Mouse (Mus musculus) right cerebral cortex, adult 18-20 months (tissue): ENCODE results near the gene 5330417H12Rik.

ENCODE experiments used
- DNase-seq: peaks from one replicate; pipeline ENCODE4 v3.0.0; 2022; ENCODE audit warnings: mixed read lengths

5330417H12Rik gene

DNA sequence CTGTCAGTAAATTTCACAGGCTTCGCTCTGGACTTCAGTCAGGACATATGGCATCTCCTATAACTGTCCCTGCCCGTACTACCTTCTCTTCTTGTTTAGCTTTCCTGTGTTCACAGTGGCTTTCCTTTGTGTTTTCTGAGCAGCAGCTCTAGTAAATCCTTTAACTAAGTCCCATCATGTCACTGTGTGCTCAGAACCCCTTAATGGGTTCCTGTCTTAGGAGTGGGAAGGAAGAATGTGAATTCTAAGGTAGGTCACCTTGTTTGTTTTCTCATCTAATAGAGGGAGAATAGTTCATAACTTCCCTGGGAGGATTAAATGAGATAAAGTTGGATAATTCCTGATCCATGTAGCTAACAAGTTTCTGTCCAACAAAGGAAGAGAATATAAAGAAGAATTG, at the start of gene 5330417H12Rik:
Gene 5330417H12Rik, minus strand, starts transcription at position 101 of the 400 bp plus-strand sequence.
- DNase-seq: no peak

DNA sequence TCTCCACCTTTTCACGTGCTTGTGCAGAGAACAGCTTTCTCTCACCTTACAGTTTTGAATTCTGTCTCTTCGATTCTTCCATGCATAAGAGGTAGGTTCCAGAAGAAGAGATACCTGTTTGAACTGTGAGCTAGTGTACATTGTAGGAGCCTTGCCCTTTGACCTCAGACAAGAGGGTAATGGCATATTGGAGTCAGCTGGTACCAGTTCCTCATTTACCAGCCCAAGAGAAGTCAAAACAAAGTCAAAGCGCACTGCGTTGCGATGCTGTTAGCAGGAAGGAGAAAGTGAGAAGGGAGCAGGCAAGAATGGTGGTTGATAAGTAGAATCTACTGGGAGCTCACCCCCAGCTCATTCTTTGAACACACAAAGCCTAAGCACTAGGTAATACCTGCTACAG, 43.6 kb upstream of the 5330417H12Rik start:
- DNase-seq: no peak

- no peak for DNase-seq
Measured at GRCm38 (mm10) chr7:107666262-107666902, 41.4 kb upstream of the 5330417H12Rik start.

DNA sequence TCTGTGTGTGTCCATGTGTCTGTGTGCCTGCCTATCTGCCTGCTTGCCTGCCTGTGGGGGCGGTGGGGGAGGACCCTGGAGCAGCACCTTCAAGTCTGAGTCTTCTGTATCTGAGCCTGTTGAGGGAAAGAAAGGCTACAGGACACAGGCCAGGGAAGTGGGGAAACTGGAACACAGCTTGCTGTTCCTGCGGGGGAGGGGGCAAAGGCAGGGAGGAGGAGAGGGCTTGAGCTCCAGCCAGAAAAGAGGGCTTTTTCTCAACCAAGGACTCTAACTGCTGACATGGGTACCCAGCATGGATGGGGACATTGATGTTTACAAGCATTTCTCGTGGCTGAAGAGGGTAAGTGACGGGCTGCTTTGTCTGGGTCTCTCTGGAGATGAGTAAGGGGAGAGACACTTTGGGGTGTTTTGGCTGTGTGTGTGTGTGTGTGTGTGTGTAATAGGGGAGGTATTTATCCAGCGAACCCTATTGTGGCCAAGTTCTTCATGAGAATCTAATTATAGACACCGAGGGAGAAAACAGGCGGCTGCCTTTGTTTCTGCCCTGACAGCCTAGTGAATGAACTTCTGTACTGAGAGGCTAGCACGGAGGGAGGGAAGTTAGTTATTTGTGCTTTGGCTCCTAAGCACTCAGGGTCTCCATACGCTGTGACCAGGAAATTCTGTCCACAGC, 40.8 kb upstream of the 5330417H12Rik start:
- peak; percentile 56 for DNase-seq

DNA sequence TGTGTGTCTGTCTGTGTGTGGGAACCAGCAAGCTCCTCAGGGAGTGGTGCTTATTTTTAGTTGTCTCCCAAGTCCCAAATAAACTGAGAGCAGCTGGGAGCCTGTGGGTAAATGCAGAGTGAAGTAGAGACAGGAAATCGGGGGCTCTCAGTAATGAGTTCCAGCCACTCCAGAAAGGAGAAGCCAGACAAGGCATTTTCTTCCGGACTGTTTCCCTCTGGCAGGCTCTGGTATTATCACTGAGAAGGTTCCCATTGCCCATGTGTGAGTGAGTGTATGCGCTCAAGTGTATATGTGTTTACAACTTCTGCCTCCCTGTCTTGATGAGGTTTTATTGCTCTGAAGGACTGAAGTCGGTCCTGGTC, 40.2 kb upstream of the 5330417H12Rik start:
- DNase-seq: peak; percentile 39

DNA sequence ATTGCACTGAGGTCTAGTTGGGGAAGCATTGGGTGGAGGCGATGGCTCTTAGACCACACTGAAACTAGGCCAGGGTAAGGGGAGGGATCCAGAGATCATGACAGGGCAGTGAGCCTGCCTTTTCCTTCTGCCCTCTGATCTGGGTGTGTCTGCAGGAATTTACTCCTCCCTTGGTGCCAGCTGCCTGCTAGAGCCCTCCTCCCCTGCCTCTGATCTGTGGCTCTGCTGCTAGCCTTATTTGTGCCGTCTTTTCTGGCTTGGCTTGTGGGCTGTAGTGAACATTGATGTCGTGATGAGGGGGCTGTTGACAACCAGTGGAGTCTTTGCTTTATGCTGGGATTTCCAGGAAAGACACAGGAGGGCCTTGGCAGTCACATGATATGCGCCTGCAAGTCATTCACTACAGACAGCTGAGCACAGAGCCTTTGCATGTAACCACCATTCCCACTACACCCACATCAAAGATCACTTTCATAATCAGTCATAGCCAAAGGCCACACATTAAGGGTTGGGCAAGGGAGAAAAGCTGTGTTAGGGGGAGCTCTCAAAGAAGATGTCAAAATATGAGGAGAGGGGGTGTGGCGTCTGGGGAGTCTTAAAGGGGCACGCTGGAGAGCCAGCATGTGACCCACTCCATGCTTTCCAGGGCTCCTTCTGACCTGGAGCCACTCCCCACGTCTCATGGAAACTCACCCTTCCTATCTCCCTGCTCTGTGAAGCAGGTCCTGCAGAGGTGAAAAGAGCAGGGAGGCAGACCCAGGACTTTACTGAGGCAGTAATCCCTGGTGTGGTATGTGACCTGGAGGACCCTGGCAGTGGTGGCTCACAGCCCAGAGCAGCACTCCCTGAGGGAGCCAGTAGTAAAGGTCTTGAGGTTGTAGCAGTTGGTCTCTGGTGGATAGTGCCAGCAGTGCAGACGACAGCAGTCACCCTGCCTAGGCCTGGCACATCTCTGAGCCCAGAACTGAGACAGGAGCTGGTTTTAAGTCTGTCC, 39.4 kb upstream of the 5330417H12Rik start:
- DNase-seq: no peak

DNA sequence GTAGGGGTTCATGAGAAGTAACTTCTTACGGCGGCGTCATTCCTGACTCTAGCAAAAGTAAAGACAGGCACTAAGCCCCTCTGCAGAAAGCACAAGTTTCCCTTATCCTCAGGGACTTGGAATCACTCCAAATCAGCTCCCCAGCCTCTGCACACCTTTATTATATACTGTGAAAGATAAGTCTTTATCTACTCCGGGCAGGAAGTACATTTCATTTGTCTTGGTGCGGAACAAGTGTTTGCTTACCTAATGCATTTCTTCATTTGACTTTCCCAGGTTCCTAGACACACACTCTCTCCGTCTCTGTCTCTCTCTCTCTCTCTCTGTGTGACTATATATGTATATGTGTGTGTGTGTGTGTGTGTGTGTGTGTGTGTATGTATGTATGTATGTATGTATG, 38.7 kb upstream of the 5330417H12Rik start:
- DNase-seq: no peak

DNA sequence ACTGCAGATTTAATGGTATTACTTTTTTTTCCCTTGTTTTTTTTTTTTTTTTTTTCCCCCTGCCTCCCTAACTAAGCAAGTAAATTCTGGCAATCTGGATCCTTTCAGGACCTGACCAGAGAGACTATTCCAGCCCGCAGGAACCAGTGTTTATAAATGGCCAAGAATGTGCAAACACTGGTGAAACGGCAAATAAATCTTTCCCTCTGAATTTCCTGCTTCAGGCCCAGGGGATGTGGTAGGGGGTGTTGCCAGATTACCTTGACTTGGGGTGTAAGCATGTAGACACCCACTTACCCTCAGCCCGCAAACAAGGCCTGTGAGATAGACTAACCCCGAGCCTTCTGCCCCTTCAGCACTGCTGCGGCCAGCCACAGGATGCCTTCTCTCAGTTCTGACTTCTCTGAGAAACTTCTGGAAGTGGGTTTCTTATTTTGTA, 36.9 kb upstream of the 5330417H12Rik start:
- DNase-seq: no peak

DNA sequence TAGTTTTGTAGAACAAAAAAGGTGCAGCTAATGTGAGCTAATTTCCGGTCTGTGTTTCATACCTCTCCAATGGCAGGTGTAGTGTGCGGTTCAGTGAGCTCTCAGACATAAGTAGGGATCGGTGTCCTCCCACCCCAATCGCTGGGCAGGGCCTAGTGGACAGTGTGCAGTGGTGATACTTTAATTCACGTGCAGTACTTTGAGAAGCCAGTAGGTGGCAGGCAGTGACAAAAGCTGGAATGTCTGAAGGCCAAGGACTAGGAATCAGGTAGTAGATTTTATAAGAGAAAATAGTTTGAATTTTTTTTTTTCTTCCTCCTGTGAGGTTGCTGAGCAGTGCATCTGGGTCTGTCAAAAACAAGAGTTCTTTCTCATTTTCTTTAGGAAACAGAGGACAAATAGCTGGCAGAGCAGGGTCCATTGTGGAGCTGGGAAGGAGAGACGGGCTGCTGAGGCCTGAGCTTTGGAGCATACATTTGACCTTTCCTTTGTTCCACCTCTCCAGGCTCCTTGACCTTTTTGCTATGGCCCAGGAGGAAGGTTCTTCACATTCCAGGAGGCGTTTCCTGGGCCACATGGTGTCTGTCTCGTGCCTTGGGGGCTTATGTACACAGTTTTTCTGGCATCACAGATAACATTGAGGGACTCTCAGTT, 36.4 kb upstream of the 5330417H12Rik start:
- DNase-seq: peak; percentile 63

DNA sequence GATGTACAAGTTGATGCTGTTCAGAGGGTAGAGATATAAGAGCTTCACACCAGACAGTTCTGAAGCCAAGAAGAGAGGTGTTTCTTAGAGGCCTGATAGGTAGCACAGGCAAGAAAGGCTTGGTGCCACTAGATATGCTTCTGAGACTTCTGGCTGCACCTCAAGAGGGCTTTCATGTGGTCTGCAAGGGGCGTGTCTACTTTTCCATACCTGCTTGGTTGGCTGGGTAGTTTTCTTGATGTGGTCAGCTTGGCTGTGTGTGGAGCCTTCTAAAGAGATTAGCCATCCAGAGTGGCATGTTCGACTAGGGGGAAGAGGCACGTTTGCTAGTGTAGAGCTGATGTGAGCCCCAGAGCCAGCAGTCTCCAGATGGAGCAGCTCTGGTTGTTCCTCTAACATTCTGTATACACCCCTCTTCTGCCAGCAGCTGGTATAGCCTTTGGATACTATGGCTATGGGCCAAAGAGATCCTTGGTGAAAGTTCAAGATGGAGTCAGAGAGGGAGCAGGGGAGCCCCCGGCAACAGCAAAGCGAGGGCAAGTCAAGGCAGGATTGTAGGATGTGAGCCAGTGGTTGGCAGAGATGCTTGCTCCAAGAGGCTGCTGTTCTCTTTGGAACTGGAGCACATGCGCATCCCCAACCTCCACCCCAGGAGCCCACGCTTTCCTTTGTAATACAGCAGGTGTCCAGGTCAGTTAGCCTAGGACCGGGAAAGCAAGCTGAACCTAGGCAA, 34.4 kb upstream of the 5330417H12Rik start:
- DNase-seq: no peak

DNA sequence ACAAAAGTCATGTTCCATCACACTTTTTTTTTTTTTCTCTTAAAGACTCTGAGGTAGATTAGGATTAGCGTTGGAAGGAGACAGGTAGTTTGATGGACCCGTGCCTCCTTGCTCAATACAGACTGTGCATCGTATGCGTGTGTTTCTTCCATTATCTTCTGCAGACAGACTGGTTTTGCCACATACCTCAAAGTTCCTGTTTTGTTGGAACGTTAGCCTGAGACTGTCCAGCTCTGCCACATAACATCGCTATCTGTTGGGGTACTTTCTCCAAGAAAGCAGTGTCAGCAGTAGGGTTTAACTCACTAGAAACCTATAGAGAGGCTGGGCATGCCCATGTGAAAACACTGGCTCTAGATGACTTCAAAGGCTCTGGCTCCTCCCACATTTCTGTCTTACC, 31.5 kb upstream of the 5330417H12Rik start:
- no peak for DNase-seq

DNA sequence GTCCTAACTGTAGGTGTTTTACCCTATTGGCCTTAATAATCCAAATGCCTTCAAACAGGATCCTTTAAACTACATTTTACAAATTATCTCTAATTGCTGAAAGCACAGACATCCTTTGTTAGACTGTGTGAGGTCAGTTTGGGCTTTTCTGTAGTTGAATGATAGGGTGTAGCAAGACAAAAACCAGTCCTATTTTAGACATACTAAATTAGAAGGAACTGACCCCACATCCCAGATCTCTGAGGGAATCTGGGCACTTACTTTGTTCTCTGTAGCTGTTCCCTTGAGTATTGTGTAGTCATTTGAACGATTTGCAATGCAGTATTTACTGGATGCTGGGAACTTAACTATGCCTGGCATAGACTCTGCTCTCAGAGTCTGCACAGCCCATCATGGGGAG, 26.9 kb upstream of the 5330417H12Rik start:
- DNase-seq: no peak

GRCm38 (mm10) chr7:107649990-107650389, 25.0 kb upstream of the 5330417H12Rik start:
- no peak for DNase-seq

GRCm38 (mm10) chr7:107648937-107649688, 24.2 kb upstream of the 5330417H12Rik start:
- no peak for DNase-seq

DNA sequence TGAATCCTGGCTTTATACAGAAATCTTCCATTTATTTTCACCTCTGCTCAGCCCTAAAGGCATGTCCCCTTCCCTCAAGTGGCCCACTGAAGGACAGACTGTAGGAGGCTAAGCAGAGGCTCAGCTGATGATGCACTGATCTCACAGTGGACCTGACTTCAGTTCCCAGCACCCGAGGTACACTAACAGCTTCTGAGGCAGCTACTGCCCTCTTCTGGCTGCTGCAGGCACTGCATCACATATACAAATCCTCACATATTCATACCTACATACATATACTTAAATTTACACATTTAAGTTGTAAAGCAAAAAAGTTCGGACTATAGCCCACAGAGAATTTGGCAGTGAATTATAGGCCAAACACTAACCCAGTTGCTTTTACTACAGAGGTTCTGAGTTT, 20.0 kb upstream of the 5330417H12Rik start:
- no peak for DNase-seq

GRCm38 (mm10) chr7:107642586-107643275, 17.8 kb upstream of the 5330417H12Rik start:
- DNase-seq: no peak

DNA sequence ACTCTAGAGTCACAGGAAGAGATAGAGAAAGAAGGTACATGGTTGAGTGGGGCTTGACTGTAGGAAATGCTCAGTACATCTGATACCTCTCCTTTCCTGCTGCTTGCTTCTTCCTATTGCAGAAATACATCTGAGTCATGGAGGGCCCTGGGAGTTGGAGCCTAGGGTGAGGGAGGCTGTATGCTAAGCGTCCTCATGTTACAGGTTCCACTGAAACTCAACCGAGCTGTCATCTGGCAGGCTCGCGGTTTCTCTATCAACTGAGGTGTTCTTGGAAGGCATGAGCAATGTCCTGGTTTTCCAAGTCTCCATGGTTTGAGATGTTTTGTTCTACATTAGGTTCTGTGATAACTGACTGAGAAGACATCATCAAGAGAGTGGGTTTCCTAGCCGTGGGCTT, 13.1 kb upstream of the 5330417H12Rik start:
- no peak for DNase-seq

GRCm38 (mm10) chr7:107637398-107637797, 12.4 kb upstream of the 5330417H12Rik start:
- no peak for DNase-seq

- DNase-seq: no peak
Measured at GRCm38 (mm10) chr7:107633201-107633600, 8.2 kb upstream of the 5330417H12Rik start.

DNA sequence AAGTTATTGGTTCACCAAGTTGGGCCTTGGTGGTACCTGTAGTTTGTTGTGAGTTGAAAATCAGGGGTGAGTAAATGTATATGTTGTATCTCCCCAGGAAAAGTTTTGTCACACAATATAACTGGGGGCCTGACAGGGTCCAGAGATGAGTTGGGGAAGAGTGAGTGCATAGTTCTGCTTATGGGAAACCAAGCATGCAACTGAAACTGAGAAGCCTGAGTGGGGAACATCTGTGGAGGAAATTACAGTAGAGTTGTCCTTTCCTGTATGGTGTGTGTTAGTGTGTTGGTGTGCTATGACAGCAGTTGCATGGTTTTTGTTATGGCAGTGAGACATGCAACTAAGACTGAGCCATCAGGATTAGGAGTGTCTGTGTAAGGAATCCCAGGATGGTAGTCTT, 3.4 kb upstream of the 5330417H12Rik start:
- no peak for DNase-seq

- DNase-seq: no peak
Measured at GRCm38 (mm10) chr7:107625781-107626180, 820 bp upstream of the 5330417H12Rik start.
